Mouse (Mus musculus) layer of hippocampus, adult 11-12 months (tissue): Measurements from ENCODE around the gene Mpv17l2.

Experiments
- DNase-seq: peaks from one replicate; pipeline ENCODE4 v3.0.0; 2022; ENCODE audit warnings: low spot score

The Mpv17l2 gene

DNA sequence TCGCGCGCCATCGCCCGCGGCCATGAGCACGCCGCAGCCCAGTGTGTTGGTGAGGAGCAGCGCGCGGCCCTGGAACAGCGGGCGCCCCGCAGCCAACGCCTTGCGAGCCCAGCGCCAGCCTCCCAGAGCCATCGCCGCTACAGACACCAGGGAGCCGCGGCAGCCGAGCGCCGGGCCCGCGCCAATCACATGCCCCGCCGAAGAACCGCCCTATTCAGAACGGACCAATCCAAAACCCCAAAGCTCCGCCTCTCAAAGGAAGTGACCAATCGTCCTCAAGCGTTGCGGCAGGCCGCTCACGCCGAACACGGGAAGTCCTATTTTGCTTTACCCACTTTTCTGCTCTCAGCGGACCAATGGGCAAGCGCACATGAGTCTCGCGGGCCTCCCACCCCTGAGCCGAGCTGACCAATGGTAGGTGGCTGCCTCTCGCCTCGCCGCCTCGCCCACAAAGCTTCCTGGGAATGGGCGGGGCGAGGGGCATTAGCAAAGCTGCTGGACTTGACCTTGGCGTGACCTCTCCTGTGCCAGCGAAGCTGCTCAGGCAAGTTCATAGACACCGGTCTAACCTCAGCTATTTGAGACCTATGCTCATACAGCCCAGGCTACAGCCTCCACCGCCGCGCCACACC lies at the start of gene Mpv17l2:
Gene Mpv17l2, minus strand, starts transcription at position 172 of the 632 bp plus-strand sequence.
- peak; percentile 97 for DNase-seq

- DNase-seq = no peak
These were observed 48.4 kb upstream of the Mpv17l2 start for GRCm38 (mm10) chr8:70808955-70809701.

DNA sequence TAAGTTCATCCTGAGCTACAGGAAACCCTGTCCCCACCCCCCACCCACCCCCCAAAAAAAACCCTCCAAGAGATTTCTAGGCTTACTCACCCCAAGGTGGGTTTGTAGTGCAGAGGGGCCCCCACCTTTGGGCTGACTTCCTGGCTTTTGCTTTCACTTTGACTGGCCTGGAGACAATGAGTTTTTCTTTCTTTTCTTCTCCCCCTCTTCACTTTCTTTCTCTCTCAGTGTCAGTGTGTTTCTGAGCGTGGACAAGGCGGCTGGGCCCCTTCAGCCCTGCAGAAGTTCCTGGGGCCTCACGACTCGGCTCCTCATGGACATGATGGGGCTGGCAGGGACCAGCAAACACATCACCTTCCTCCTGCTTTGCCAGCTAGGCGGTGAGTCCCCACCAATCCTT lies 47.5 kb upstream of the Mpv17l2 start, which contains the start of gene Il12rb1:
Gene Il12rb1, plus strand, starts transcription at position 211 of the 400 bp plus-strand sequence.
- DNase-seq = no peak

GRCm38 (mm10) chr8:70807304-70807703 lies 46.6 kb upstream of the Mpv17l2 start:
- DNase-seq = peak; percentile 75

GRCm38 (mm10) chr8:70806541-70806940 lies 45.8 kb upstream of the Mpv17l2 start:
- no peak for DNase-seq

- DNase-seq = peak; percentile 88
These were observed 43.9 kb upstream of the Mpv17l2 start, which contains the start of gene Mast3 for GRCm38 (mm10) chr8:70804481-70805206. Mast3 (minus strand) TSS chr8:70805054.

DNA sequence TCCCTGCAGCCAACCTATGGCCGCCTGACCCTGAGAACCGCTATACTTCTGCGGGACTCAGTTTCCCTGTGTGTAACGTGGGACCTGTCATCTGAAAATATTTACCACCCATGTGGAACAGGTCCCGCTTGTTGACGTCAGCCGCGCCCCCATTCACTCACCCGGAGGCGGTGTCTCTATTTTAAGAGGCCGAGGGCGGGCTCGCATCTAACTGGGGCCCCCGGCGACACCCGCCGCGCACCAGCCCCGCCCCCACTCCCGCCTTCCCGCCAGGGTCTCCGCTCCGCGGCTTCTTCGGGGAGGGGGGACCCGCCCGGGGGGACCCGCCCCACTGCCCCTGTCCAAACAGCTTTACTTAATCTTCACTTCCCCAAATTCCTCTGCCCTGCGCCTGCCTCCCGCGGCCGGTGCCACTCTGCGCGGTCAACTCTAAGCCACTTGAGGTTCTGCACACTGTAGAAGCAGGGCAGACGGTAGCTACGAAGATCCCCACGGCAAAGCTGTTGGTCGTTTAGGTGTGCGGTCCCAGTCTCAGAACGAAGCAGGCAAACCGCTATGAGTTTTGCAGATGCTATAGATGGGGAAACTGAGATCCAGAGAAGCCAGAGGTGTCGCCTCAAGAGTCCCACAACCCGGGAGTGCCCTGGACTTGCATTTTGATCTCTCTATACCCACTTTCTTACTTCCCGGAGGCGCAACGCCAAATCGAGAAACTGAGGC lies 43.2 kb upstream of the Mpv17l2 start:
- peak; percentile 72 for DNase-seq

GRCm38 (mm10) chr8:70802786-70803510 lies 42.2 kb upstream of the Mpv17l2 start:
- no peak for DNase-seq

DNA sequence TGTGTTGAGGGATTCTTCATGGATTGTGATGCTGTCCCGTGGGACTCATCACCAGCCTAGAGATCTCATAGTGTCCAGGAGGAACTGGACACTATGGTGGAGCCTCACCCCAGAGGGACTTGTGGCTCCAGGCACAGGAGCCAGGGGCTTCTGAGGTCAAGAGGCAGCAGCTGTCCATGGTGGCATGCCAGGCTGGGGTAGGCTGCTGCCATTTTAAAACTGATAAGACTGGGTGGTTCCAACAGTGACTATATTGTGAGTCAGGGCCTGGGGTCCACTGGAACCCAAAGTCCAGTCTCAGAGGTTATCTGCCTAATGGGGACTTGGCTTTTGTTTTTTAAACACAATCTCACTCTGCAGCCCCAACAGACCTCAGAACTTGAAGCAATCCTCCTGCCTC lies 41.1 kb upstream of the Mpv17l2 start:
- no peak for DNase-seq

- peak; percentile 82 for DNase-seq
These were observed 40.4 kb upstream of the Mpv17l2 start for GRCm38 (mm10) chr8:70801156-70801555.

GRCm38 (mm10) chr8:70800648-70801047 lies 39.9 kb upstream of the Mpv17l2 start:
- no peak for DNase-seq

GRCm38 (mm10) chr8:70798281-70798680 lies 37.5 kb upstream of the Mpv17l2 start:
- peak; percentile 85 for DNase-seq

DNA sequence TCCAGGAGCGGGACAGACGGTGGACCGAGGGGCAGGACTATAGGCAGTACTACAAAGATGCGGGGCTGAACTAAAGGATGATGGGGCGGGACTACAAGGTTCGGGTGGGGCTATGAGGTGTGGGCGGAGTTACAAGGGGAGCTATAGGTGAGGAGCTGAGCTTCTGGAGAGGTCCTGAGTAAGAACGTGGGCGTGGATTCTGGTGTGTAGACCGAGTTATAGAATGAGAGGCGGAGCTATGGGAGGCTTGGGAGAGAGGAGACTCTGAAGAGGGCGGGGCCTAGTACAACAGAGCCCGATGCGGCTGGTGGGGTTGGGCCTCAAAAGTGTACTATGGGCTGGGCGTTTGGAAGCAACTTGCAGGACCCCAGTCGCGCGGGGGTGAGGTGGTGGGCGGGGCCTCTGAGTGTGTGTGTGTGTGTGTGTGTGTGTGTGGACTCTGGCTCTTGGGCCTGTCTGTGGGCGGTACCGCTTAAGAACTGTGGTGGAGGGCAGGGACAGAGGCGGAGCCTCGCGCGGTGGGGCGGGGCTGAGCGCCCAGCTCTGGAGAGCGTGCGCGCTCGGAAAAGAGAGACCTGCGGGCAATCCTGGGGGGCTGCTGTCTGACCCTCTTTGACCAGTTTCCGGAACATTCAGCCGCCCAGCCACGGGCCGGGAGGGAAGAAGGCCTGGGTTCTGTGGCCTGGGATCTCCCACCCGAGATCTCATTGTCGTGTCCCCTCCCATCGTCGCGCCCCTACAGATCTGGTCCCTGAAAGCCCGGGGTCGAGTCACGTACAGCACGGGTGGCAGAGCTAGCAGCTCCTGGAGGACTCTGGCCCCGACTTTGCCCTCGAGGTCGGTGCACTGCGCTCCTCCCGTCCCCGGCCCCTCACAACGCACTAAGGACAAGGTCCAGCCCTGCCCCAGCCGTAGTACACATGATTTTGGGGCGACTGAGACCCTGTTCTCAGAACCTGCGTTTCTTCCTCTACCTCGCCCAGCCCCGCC lies 36.6 kb upstream of the Mpv17l2 start:
- peak; percentile 91 for DNase-seq

- peak; percentile 62 for DNase-seq
These were observed 35.8 kb upstream of the Mpv17l2 start for GRCm38 (mm10) chr8:70796403-70797080.

DNA sequence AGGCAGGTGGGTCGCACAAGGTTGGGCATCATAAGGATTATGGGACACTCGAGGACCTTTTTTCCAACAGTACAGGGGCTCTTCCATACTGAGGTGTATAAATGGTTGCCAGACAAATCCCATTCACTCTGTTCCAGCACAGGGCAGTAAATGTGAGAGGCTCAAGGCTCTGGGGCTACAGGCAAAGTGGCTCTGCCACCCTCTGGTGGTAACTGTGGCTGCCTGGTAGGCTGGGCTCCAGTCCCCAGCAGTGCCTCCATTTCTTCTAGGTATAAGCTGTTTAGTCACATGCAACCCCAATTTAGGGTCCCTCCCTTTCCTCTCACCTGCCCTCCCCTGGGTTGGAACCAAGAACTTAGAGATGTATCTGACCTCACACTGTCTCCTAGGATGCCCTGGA lies 34.6 kb upstream of the Mpv17l2 start:
- no peak for DNase-seq

DNA sequence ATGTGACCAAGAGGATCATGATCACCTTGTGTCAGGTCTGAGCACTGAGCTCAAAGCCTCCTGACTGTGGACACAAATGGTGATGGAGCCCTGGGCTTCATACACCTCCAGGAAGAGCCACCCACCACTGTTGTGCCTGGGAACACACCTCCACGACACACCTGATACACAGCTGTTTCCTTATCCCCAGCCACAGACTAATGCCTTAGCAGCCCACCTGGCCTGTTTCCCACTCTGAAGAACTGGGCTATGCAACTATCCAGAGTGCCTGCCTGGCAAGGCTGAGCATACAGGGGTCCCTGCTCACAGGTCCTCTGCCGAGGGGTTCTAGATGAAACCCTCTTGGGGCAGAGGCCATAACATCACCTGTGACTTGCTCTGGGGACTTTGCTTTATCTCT lies 33.5 kb upstream of the Mpv17l2 start:
- no peak for DNase-seq

GRCm38 (mm10) chr8:70792700-70793099 lies 32.0 kb upstream of the Mpv17l2 start:
- DNase-seq = no peak

DNA sequence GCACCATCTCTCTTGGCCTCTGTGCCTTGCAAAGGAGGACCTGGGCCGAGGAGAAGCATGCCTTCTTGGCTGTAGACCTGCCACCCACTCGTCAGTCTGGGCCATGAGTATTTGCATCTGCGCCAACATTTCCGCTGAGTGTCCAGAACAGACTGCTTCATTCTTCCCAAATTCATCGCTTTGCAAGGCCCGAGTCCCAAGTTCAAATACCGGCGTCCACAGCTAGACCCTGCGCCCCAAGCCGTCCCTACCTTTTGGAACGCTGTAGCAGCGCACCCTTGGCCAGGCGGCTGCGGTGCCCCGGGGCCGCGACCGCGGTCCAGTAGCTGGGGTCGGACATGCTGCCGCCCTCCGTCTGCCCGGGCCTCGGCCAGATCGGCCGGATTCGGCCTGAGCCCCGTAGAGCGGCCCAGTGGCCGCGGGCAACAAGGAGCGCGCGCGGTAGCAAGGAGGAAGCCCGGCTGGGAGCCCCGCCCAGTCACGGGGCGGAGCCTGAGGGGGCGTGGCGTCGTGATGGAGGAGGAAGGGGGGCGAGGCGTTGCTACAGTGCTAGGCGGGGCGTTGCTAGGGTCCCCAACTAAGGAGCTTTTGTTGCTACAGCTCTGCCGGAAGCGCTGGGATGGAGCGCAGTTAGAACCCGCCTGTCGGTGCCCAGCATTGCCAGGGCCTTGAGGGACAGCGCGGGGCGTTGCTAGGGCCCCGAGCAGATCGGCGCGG lies 31.4 kb upstream of the Mpv17l2 start:
- peak; percentile 98 for DNase-seq

GRCm38 (mm10) chr8:70791294-70791701 lies 30.6 kb upstream of the Mpv17l2 start:
- DNase-seq = peak; percentile 63
